Mouse (Mus musculus) heart, postnatal 0 days (tissue): ENCODE results near the gene Zfand2b.

Experiments
- CTCF ChIP-seq: IDR thresholded peaks from 2 replicates; pipeline ENCODE4 v1.5.1; 2016; ENCODE audit warnings: antibody characterized with exemption, control low read depth, low read depth
- EP300 ChIP-seq: IDR thresholded peaks from 2 replicates; pipeline ENCODE4 v1.6.1; 2016; ENCODE audit warnings: antibody characterized with exemption, low read depth

DNA sequence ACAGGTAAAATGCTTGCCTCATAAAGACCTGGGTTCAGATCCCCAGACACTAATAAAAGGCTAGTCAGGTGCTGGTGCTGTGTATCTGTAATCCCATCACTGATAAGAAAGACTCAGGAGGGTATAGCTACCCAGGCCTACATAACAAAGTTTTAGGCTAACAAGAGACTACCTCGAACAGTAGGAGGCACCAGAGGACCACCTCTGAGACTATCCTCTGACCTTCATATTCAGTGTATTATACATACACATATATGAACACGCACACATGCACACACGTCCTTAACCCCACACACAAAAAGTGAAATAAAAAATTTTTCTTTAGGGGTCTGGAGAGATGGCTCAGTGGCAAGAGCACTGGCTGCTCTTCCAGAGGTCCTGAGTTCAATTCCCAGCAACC, 46.2 kb upstream of the Zfand2b start:
- TF ChIP-seq CTCF (no peak; the same call in 1 of the 2 replicates), EP300 (no peak)
